Mouse (Mus musculus) left cerebral cortex, adult 8-10 months (tissue): Measurements from ENCODE around the gene Ppm1b. TPM values are rescaled to one million over a fixed set of nuclear protein-coding genes. Genes with fewer than 3 reads are reported as not detected.
A peak's percentile ranks its signal among the peaks of the same experiment; 100 is the strongest.

Experiments
- DNase-seq, 2 experiments: peaks; one replicate each; pipeline ENCODE4 v3.0.0; 2022; ENCODE audit warnings: low spot score in 2 of 2
- total RNA-seq, 4 experiments: library from RNA; stranded (reverse); gene quantifications; 2 replicates each; pipeline ENCODE4 v1.2.4; 2022

Gene Ppm1b
- total RNA-seq, 4 experiments from 2014 or later: 135 to 146 (median 141) TPM

DNA sequence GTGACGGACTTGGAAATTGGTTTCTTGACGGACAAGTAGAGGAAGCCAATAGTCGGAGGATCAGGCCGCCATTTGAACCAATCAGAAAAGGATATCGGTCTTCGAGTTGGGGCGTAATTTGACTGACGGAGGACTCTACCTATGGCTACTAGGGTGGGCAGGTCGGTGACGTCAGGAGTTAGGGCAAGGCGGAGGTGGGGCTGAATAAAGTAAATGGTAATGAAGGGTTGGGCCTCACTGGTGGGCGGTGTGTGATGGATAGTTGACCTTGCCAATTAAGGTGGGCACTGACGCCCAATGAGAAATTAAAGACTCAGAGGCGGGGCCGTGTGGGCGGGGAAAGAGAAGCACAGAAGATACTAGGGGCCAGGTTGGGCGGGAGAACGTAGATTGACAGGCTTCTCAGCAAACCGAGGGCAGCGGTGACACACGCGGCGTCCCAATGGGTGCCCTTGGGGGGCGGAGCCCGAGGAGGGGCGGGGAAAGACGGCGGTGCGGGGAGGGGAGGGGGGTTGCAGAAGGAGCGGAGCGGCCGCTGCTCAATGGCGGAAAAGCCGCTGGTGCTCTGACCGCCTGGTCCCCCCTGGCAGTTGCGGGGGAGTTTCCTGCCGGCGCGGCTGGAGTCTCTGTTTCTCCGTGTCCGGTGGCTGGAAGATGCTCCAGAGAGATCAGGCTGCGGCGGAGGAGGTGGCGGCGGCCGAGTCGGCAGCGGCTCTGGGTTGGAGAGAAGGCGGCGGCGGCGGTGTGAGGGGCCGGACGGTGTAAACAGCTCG, 1.1 kb downstream of the Ppm1b start:
- DNase-seq: peak; percentile 98 to 100

DNA sequence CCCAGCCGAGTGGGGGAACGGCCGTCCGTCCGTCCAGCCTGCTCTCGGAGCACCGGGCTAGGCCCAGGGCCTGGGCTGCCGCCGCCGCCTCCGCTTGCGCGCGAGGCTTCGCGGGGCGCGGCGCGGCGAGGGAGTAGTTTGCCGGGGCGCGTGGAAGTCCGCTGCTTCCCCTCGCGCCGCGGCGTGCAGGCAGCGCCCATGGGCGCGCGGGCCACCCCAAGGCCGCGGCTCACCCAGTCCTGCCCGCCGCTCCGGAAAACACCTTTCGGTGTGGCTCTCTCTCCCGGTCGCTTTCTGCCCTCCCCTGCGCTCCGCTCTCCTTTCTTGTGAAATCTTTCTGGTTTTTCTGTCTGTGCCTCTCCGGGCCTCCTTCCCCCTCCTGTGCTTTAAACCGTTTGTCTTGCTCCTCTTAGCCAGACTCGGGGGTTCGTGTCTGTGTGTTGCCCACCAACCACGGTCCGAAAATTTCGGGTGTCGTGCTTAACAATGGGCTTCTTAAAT, 1.9 kb downstream of the Ppm1b start:
- DNase-seq: peak in 1 of 2 experiments; percentile 10

DNA sequence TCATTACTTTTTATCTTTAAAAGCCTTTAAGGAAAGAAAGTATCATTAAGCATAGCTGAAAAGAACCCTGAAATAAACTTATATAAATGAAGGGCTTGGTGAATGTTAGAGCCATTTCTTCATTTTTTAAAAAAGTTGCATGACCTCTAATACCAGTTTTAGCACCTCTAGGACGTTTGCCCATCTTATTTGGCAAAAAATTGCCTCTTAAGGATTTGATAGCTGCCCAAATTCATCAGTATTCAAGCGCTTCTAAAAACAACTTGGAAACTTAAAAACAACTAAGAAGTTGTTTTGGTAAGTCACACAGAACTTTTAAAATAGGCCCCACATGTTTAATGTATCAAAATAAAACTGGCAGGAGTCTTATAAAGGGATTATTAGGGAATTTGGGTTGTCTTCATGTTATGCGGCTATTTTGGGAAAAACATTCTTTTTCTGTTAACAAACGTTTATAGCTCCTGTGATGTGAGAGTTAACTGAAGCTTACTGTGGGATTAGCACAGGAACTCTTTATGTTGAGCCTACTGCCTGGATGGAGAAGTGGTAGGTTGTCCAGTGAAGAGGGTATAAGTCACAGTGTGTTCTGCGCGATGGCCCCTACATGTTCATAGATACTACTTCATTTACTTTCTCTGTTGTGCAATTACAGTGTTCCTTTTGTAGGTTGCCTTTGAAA, 2.6 kb downstream of the Ppm1b start:
- no peak for DNase-seq

DNA sequence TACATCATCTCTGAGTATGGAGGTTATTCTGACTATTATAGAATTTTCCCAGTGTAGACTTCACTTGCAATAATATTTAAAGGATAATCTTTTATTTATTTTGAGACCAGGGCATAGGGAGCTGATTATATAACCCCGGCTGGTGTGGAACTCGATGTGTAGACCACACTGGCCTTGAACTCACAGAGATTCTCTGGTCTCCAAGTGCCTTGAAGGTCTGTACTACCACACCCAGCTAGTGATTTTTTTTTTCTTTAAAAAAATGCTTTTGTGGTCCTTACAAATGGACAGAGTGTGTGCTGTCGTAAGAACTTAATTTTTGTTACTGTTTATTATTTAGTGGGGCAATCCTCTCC, 3.1 kb downstream of the Ppm1b start:
- DNase-seq: no peak

DNA sequence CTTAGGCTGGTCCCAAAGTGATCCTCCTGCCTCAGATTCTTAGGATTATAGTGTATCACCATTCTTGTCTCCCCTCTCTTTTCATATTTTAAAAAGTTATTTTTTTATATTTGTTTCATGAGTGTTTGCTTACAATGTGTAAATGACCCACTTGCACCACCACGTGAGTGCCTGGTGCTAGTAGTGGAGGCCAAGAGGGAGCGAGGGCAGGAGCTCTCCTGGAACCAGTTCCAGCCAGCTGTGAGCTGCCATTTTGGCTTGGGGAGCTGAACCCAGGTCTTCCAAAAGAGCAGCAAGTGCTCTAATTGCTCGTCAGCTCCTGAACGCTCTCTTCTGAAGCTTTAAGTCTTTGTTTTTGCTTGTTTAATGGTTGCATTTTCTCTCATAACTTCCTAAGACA, 3.6 kb downstream of the Ppm1b start:
- no peak for DNase-seq

DNA sequence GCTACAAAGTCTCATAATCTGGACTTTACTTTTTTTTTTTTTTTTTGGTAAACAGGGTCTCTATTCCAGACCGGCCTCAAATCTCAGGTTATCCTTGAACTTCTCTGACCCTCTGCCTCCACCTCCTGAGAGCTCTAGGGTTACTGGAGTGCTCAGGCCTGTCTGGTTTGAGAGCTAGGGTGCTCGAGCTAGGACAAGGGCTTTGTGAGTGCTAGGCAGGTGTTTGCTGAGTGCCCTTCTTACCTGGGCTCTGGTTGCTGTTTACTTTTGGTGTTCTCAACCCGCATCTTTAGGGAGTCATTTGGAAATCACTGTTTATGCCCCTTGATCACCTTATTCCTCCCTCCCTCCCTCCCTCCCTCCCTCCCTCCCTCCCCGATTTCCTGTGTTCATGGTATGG, 5.5 kb downstream of the Ppm1b start:
- no peak for DNase-seq

DNA sequence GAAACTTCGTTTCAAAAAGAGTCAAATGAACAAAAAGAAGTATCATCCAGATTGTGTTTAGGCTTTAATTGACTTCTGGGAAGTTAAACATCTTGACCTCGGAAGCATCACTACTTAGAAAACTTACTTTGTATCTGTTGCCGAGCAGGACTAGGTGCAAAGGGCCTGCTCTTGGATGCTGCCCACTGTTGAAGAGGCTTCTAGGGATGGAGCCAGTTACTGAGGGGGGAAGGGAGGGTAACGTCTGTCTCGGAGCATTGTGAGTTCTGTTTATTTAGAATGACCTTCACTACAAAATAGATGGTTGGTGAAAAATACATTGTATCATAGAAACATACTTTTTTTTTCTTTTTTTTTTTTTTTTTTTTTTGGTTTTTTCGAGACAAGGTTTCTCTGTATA, 7.1 kb downstream of the Ppm1b start:
- DNase-seq: no peak

DNA sequence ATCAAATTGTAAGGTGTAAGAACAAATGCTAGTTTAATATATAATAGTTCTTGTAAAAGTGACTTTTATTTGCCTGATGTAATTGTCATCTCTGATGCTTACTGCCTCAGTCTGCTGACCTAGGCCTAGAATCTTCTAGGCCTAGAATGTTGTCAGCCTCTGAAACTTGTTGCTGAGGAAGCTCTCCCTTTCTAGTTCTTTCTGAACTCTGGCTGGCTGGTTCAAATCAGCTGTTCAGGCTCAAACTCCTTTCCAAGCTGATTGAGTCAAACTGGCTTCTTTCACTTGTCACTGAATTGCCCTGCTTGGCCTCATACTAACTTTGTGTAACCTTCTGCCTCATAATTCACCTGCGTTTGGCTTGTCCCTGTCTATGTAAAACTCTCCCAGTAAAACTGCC, 9.7 kb downstream of the Ppm1b start:
- no peak for DNase-seq

DNA sequence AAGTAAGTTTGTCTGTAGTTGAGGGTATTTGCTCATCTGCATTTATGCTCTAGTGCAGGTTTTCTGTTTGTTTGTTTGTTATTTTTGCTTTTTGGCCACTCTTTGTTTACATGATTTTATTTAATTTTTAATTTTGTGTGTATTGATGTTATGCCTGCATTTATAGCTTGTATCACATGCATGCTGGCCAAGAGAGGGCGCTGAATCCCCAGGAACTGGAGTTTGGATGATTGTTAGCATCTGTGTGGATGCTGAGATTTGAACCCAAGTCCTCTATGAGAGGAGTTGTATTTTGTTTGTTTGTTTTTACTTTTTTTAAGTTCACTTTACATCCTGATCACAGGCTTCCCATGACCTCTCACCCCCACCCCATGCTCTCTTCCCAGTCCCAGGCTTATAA, 10.5 kb downstream of the Ppm1b start:
- no peak for DNase-seq

DNA sequence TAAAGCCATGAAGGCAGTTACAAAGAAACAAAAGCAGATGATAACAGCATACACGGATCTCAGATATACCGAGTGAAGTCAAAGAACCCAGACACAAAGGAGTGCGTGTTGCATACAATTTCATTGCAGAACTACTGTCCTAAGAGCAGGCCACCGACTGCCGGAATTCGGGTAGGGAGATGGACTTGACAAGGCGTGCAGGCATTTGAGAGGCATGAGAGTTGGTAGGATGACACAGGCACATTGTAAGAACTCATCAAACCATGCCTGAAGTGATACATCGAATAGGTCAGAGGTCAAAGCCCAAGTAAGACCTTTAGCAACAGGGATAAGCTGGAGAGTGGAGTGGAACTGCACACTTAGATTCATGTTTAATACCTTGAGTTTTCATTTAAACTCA, 13.4 kb downstream of the Ppm1b start:
- no peak for DNase-seq

DNA sequence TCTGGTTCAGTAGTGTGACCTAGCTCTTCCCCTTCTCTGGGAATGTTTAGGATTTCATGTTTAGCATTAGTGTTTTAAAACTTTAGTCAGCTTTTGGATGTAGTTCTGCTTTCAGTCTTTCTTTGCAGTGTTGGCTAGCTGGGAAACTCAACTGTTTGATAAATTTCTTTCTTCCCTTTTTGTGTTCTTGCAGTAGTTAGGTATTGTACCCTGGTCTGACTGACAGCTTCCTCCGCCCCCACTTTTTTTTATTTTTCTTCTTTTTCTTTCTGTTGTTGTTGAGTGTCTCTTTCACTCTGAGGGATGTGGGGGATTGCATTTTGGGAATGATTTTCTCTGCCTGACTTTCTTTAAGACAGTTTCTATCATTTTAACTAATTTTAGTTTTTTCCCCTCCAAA, 25.2 kb downstream of the Ppm1b start:
- DNase-seq: no peak

DNA sequence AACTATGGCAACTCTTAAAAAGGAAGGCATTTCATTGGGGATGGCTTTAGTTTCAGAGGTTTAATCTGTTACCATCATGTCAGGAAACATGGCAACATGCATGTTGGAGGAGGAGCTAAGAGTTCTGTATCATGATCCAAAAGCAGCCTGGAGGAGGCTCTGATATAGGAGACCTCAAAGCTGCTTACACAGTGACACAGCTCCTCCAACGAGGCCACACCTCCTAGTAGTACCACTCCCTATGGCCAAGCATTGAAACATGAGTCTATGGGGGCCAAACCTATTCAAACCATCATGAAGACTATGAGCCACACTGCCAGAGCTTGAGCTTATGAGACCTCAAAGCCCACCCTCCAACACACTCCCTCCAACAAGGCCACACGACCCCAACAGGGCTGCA, 26.2 kb downstream of the Ppm1b start:
- no peak for DNase-seq

DNA sequence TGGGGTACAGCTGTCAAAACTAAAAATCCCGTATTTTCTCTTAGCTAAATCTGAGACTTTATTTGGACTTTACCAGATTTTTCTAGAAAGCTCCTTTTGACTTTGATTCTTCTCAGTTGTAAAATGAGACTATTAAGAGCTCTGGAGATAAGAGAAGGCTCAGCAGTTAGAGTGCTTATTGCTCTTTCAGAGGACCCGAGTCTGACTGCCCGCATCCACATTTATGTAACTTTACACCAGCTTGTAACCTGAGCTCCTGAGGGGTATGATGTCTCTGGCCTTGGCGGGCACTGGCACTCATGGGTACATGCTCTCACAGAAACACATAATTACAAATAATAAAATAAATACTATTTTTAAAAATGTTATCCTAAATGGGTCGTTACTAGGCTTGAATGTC, 29.8 kb downstream of the Ppm1b start:
- no peak for DNase-seq

DNA sequence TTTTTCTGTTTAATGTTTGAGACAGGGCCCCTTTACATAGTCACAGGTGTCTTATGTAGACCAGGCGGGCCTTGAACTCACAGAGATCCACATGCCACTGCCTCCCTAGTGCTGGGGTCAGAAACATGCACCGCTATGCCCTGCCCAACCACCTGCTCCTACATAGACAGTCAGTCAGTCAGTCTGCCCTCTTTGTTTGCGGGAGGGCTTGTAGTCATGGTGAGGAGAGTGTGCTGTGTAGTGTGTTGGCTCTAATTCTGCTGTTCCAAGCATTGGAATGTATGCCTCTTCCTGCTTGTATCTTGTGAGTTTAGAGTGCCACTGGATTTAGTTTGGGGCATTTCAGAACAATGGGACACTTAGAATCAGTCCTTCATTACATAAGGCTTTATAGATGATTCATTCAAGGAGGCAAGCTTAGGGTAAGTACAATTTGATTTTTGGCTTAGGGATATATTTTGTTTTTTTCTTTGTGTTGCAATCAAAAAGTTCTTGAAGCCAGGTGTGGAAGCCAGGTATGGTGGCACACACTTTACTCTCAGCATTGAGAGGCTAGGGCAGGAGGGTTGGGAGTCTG, 31.4 kb downstream of the Ppm1b start:
- no peak for DNase-seq

DNA sequence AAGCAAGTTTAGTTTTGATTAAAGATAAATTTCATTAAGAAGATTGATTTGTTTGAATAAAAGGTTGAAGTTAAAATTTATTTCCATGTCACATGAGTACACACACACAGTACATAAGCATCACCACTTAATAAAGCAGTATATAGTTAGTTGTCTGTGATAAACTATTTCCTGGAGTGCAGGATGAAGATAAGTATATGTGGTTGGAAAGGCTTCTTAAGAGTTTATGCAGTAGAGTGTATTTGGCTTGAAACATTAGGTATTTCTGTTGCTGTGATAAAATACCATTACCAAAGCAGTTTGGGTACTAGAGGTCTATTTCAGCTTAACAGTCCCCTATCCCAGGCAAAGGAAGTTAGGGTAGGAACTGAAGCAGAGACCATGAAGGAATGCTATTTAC, 32.0 kb downstream of the Ppm1b start:
- DNase-seq: no peak

DNA sequence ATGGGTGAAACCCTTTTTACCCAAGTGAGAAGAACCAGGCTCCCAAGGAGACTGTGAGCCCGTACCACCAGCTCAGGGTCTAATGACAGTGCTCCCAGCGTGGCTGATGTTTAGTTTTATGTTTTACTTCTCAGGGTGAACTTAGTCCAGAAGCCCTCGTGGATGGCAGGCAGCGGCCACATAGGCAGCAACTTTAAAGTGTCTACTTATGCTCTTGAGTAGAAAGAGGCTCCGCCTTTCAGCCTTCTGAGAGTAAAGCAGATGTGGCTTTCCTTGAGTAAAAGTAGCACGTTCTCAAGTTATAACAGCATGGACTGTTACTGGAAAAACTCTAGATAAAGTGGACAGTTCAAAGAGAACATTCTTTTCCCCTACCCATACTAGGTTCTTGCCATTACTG, 39.3 kb downstream of the Ppm1b start:
- DNase-seq: no peak

DNA sequence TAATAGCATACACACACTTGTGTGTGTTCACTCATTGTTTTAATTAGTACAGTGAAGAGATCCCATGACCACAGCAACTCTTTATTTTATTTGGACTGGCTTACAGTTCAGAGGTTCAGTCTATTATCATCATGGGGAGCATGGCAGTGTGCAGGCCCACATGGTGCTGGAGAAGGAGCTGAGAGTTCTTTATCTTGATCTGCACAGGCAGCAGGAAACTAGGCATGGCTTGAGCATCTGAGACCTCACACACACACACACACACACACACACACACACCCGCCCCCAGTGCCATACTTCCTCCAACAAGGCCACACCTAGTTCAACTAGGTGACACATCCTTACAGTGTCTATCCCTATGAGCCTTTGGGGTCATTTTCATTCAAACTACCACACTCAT, 41.1 kb downstream of the Ppm1b start:
- DNase-seq: no peak

DNA sequence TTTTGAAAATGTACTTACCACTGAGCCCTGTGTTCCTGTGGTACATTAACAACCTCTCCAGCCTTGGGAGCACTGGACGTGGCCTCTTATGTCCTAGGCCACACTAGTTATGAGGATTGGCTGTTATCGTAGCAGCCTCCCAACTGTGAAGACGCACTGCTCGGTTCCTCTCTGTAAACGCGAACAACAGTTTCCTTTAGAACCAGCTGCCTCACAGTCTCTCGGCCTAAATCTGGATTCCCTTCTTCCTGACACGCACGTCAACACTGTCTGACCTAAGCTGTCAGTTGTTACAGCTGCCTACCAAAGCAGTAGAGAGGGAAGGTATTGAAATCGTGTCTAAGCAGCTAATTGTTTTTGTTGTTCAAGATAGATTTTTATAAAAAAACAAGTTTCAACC, 43.1 kb downstream of the Ppm1b start:
- no peak for DNase-seq

DNA sequence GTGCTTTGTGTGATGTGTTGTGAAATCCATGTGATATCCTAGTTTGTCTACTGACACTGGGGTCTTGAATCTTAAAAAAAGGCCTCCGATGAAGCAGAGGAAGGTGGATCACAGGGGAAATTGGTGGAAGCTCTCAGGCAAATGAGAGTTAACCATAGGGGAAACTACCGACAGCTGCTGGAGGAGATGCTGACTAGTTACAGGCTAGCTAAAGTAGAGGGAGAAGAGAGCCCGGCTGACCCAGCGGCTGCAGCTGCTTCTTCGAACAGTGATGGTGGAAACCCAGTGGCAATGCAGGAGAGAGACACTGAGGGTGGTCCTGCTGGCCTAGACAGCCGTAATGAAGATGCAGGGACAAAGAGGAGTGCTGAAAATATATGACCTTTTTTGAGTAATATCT, 56.9 kb downstream of the Ppm1b start:
- no peak for DNase-seq

DNA sequence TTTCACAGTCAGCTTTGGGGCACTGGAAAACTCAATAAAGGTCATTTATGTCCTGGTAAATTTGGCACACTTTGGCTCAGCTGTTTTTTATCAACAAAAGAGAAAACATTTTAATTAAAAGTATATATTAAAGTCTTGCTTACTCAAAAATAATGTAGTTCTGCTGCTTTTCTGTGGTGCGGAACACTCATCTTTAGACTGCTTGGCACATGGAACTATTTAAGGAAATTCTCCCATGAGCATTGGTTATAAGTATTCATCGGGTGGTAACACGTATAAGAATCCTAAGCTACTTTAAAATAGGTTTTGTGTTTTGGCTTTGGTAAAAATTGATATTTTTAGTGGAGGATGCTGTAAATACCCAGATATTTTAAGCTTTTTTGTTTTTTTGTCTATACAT, 58.1 kb downstream of the Ppm1b start:
- DNase-seq: no peak

DNA sequence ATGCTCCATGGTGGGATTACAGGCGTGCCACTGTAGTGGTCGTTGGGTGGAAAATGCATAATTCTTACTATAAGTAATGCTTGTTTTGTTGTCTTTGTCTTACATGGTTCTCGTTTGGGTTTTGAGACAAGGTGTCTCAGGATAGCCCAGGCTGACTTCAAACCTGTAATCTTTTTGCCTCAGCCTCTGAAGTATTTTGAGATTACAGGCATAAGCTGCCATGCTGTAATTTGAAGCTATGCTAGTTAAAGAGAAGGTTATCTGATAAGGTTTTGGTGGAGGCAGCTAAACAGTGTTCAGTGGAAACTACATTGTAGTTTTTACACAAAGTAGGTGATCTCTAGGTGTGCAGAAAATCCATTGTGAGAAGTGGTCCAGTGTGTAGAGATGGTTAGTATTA, 61.8 kb downstream of the Ppm1b start:
- no peak for DNase-seq

DNA sequence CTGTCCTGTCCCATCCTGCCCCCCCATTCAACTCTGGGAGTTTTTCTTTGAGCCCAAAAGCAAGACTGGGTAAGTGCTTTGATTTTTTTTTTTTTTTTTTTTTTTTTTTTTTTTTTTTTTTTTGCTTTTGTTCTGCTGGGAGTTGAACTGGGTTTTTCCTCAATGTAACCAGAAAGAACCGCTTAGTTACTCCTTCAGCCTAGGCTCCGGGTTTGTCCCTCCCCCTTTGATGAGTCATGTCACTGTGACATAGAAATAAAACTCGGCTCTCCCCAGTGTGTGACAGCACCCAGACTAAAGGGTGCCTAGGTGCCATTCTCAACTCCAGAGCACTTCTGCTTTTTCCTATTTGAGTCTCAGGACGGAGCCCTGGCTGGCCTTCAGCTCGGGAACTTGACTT, 62.3 kb downstream of the Ppm1b start:
- DNase-seq: no peak

DNA sequence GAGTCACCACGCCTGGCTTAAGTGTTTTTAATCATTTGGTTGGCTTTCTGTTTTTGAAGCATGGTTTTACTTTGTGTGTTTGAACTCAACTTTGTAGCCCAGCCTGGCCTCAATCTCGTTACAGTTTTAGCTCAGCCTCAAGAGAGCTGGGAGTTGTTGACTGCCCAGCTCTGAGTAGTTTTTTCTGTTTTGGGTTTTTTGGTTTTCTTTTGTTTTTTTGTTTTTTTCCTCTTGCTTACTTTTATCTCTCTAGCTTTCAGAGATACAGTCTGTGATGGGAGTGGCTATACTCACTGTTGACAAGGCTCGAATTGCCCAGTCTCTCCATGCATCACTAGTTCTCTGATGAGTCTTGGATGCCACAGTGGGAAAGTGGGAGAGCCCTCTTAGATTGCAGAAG, 63.8 kb downstream of the Ppm1b start:
- DNase-seq: no peak
